ENCODE assay signal across 8 mouse cellular contexts in the genomic region with DNA sequence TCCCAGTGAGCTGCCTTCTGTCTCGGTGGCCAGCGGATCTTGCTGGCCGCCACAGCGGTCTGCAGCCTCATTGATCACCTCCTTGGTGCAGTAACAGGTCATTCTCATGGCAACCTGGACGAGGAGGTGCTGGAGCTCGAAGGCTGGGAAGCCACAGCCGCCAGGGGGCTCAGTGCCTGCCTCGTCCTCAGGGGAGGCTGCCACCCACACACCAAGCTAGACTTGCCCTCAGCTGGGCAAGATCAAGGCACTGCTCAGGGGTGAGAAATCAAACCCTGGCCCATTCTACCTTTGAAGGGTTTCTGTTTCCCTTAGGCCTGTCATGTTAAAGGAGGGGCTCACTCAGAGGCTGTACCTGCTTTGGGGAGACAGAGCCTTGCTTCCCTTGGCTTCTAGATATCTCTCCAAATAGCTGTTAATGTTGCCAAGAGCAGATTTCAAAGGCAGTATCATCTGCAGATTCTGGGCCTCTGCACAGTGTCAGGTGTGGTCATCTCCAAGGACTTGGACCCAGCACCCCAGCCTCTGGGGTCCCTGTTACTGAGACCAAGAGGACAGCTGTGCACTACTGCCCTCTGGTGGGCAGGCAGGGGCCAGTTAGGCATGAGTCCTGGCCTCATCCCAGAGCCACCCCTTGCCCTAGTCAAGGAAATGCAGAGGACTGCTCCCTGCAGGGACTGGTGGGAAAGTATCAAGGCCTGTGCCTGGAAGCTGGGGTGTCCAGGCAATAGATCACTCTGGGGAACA. TPM values are rescaled to one million over a fixed set of nuclear protein-coding genes. Genes with fewer than 3 reads are reported as not detected.
DNase-seq lines count a peak whose midpoint lies in the region; ATAC-seq and TF ChIP-seq lines count a peak whose summit lies in the region.

No protein-coding gene starts in this region.

- 23% methylated on average over 8 of the region's 8 CpGs for WGBS in forebrain, embryonic 12.5 days
- 12% methylated on average over 8 of the region's 8 CpGs for WGBS in lung, embryonic 15.5 days
- WGBS in small intestine, adult 2 months = 30% methylated on average over 8 of the region's 8 CpGs

- H3K27ac ChIP-seq in forebrain, embryonic 12.5 days = no peak overlapping the region
- no peak overlapping the region for H3K27ac ChIP-seq in lung, embryonic 15.5 days
- no peak overlapping the region for H3K27ac ChIP-seq in small intestine, adult 2 months (ENCODE audit: insufficient read depth, low read depth, low read length)

- no peaks in the 10 kb centered on the region for H3K9me3 ChIP-seq in forebrain, embryonic 12.5 days
- no peaks in the 10 kb centered on the region for H3K9me3 ChIP-seq in lung, embryonic 15.5 days

- H3K27me3 ChIP-seq in forebrain, embryonic 12.5 days = peaks cover 31% of the 10 kb centered on the region
- H3K27me3 ChIP-seq in lung, embryonic 15.5 days = no peaks in the 10 kb centered on the region
- H3K27me3 ChIP-seq in small intestine, adult 2 months (ENCODE audit: control insufficient read depth, insufficient read depth, low read length) = no peaks in the 10 kb centered on the region

- peak; percentile 69; the same call in 1 of the 2 replicates for ATAC-seq in forebrain, embryonic 12.5 days (ENCODE audit: low FRiP score)
- ATAC-seq in lung, embryonic 15.5 days (ENCODE audit: borderline replicate concordance, extremely low read depth, low FRiP score, low TSS enrichment) = peak; percentile 68; the same call in 1 of the 2 replicates

- H3K36me3 ChIP-seq in forebrain, embryonic 12.5 days (replicated peaks) = no peaks in the 10 kb centered on the region
- H3K36me3 ChIP-seq in lung, embryonic 15.5 days = no peaks in the 10 kb centered on the region
- no peaks in the 10 kb centered on the region for H3K36me3 ChIP-seq in small intestine, adult 2 months (ENCODE audit: control insufficient read depth, insufficient read depth, low read length)

- no peak for TF ChIP-seq POLR2A in small intestine, adult 2 months (IDR thresholded peaks at IDR 0.05; ENCODE audit: low read depth, low read length)

- DNase-seq in cerebellum, postnatal 25 days = peak; percentile 19 to 53
- no peak for DNase-seq in cerebellum, adult 11-12 months
- peak; percentile 44 for DNase-seq in 3T3-L1 (ENCODE audit: low read depth, low spot score)
- peak; percentile 46 for DNase-seq in adrenal gland, adult 2 months
- peak; percentile 68 for DNase-seq in induced T-regulatory cell, adult 2 months (ENCODE audit: low read depth)

- no peak overlapping the region for H3K4me2 ChIP-seq in forebrain, embryonic 12.5 days
- no peak overlapping the region for H3K4me2 ChIP-seq in lung, embryonic 15.5 days

- H3K4me1 ChIP-seq in forebrain, embryonic 12.5 days = peaks cover 22% of the 10 kb centered on the region
- H3K4me1 ChIP-seq in lung, embryonic 15.5 days = no peaks in the 10 kb centered on the region
- H3K4me1 ChIP-seq in small intestine, adult 2 months (ENCODE audit: control insufficient read depth, insufficient read depth, insufficient read length, low read length) = peaks cover 2% of the 10 kb centered on the region; the same call in 1 of the 2 replicates

- no peak overlapping the region for H3K9ac ChIP-seq in forebrain, embryonic 12.5 days
- no peak overlapping the region for H3K9ac ChIP-seq in lung, embryonic 15.5 days

- TF ChIP-seq CTCF in small intestine, adult 2 months (IDR thresholded peaks at IDR 0.05; ENCODE audit: extremely low read depth, insufficient read length, insufficient replicate concordance, low read depth, low read length) = peak; percentile 80; the same call in 1 of the 2 replicates

- no peak overlapping the region for H3K4me3 ChIP-seq in forebrain, embryonic 12.5 days (replicated peaks)
- H3K4me3 ChIP-seq in lung, embryonic 15.5 days = no peak overlapping the region
- H3K4me3 ChIP-seq in small intestine, adult 2 months (ENCODE audit: low read depth, low read length) = no peak overlapping the region

RNA-seq across cellular contexts. Expression of a gene that starts 18.0 kb away (rescaled TPM):
- 10 to 100 TPM; 54.1 to 77.7 TPM for total RNA-seq in adrenal gland, adult 2 months (2021)
- 209 and 212 TPM in 2 replicates for polyA plus RNA-seq in adrenal gland, adult 2 months (2012; rRNA removed)
- polyA plus RNA-seq in forebrain, embryonic 12.5 days (2016; fragmentation: Nextera tagmentation; extraction: Ambion mirVana) = 110 and 115 TPM in 2 replicates
- 130 and 131 TPM in 2 replicates for polyA plus RNA-seq in lung, embryonic 15.5 days (2015; fragmentation: Nextera tagmentation; extraction: Ambion mirVana)
- 80.4 and 89.9 TPM in 2 replicates for polyA plus RNA-seq in small intestine, adult 2 months (2012; rRNA removed)

RNA-seq across cellular contexts. Expression of a gene that starts 18.0 kb away (rescaled TPM):
- total RNA-seq in adrenal gland, adult 2 months (2021) = 100 to 1,000 TPM; 247 to 296 TPM
- 17.4 and 19.1 TPM in 2 replicates for polyA plus RNA-seq in adrenal gland, adult 2 months (2012; rRNA removed)
- polyA plus RNA-seq in forebrain, embryonic 12.5 days (2016; fragmentation: Nextera tagmentation; extraction: Ambion mirVana) = 302 and 309 TPM in 2 replicates
- polyA plus RNA-seq in lung, embryonic 15.5 days (2015; fragmentation: Nextera tagmentation; extraction: Ambion mirVana) = 376 and 415 TPM in 2 replicates
- polyA plus RNA-seq in small intestine, adult 2 months (2012; rRNA removed) = 34.5 and 57.4 TPM in 2 replicates

RNA-seq across cellular contexts. Expression of a gene that starts 50.1 kb away (rescaled TPM):
- not detected for total RNA-seq in adrenal gland, adult 2 months (2021)
- 0.06 TPM in 1 of 2 replicates, not detected in the other for polyA plus RNA-seq in adrenal gland, adult 2 months (2012; rRNA removed)
- 0.53 and 1.0 TPM in 2 replicates for polyA plus RNA-seq in forebrain, embryonic 12.5 days (2016; fragmentation: Nextera tagmentation; extraction: Ambion mirVana)
- 0.15 and 0.65 TPM in 2 replicates for polyA plus RNA-seq in lung, embryonic 15.5 days (2015; fragmentation: Nextera tagmentation; extraction: Ambion mirVana)
- 0.34 TPM in 1 of 2 replicates, not detected in the other for polyA plus RNA-seq in small intestine, adult 2 months (2012; rRNA removed)
